In the genomic region with DNA sequence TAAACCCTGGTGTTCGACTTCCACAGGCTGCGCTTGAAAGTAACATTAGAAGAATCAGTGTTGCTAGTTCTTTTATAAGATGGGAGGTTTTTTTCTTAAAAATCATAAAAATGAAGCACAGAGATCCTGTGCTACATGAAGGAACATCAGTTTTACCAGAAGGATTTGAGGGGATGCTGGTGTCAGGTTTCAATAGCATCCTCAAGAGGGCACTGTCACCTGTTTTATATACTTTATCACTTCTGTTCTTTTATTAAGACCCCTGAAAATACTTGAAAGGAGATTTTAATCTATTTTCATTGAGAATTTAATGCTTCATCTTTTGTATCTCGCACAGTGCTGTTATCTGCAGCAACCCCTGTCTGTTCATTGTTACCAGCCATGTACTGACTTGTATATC, we compare ENCODE assay signal across 17 mouse cellular contexts.
DNase-seq lines count a peak whose midpoint lies in the region; ATAC-seq and TF ChIP-seq lines count a peak whose summit lies in the region.
"Had no signal": no experiment of that assay in that cellular context is flagged by ENCODE, and none has a peak within 500 bp of the region (broad histone marks: within the 10 kb centered on the region; RNA-seq: fewer than 3 reads in every experiment).

No protein-coding gene starts in this region.

- WGBS in limb, embryonic 14.5 days = 35% methylated on average over 3 of the region's 3 CpGs
- WGBS in limb, embryonic 10.5 days = 64% methylated on average over 3 of the region's 3 CpGs

- in situ Hi-C loops in Patski (cut with MboI; ENCODE audit: low pct_unique_long_range_greater_than_20kb) = no loop called here

- H3K4me3 ChIP-seq in gastrocnemius, adult 2 months = no peak overlapping the region
- H3K4me3 ChIP-seq in limb, embryonic 14.5 days (replicated peaks; ENCODE audit: low read length) = no peak overlapping the region
- no peak overlapping the region for H3K4me3 ChIP-seq in limb, embryonic 10.5 days
- H3K4me3 ChIP-seq: heart, embryonic 13.5 days; intestine, embryonic 15.5 days; liver, embryonic 12.5 days had no signal

- no peaks in the 10 kb centered on the region for H3K36me3 ChIP-seq in limb, embryonic 14.5 days (ENCODE audit: control insufficient read depth, insufficient read depth, low read length)
- H3K36me3 ChIP-seq in limb, embryonic 10.5 days = no peaks in the 10 kb centered on the region
- H3K36me3 ChIP-seq: heart, embryonic 13.5 days; intestine, embryonic 15.5 days; liver, embryonic 12.5 days had no signal

- CTCF ChIA-PET in Patski (lab: Charles Lee) = interaction anchor here (0.7 to 1.9 kb wide), 3 partner anchors 12 to 23 kb away, joined by 3 to 4 read pairs (median 3); no protein-coding TSS in a partner anchor

- peak; percentile 18; the same call in 1 of the 2 replicates for TF ChIP-seq CTCF in gastrocnemius, adult 2 months (IDR thresholded peaks at IDR 0.05)
- TF ChIP-seq CTCF in Patski (IDR thresholded peaks at IDR 0.05) = peak; percentile 36

- H3K9ac ChIP-seq in limb, embryonic 14.5 days (ENCODE audit: low read depth, low read length, severe bottlenecking) = no peak overlapping the region
- H3K9ac ChIP-seq: heart, embryonic 13.5 days; intestine, embryonic 15.5 days; liver, embryonic 12.5 days had no signal

- intact Hi-C loops in gastrocnemius, adult 2 months (cut with DNase I) = no loop called here

- no peak overlapping the region for H3K27ac ChIP-seq in gastrocnemius, adult 2 months
- no peak overlapping the region for H3K27ac ChIP-seq in limb, embryonic 14.5 days (replicated peaks; ENCODE audit: low read depth, low read length)
- H3K27ac ChIP-seq in limb, embryonic 10.5 days = no peak overlapping the region
- H3K27ac ChIP-seq: heart, embryonic 13.5 days; intestine, embryonic 15.5 days; liver, embryonic 12.5 days had no signal

- DNase-seq in gastrocnemius, adult 2 months = no peak
- no peak for DNase-seq in gastrocnemius, postnatal 25 days
- DNase-seq in limb, embryonic 14.5 days (ENCODE audit: low spot score) = peak; percentile 25
- no peak for DNase-seq in limb, embryonic 10.5 days (ENCODE audit: low spot score)
- no peak for DNase-seq in Patski (ENCODE audit: low read depth, low spot score)
- DNase-seq in retina, postnatal 1 day = peak; percentile 17
- DNase-seq in kidney, postnatal 14 days = no peak
- DNase-seq: cerebellum, adult 11-12 months; gastrocnemius, postnatal 36 days; kidney, postnatal 25 days; right cerebral cortex, postnatal 25 days had no signal

- POLR2A ChIA-PET in Patski (lab: Charles Lee) = no interaction called here

- H3K4me1 ChIP-seq in limb, embryonic 14.5 days (ENCODE audit: control insufficient read depth, insufficient read depth, low read length) = no peaks in the 10 kb centered on the region
- H3K4me1 ChIP-seq in limb, embryonic 10.5 days = no peaks in the 10 kb centered on the region; the same call in 1 of the 2 replicates
- H3K4me1 ChIP-seq: intestine, embryonic 15.5 days; liver, embryonic 12.5 days had no signal

- no peak for ATAC-seq in limb, embryonic 14.5 days (ENCODE audit: low FRiP score, low read depth)
- ATAC-seq in Patski = no peak
- ATAC-seq: activated CD4-positive, CD25-positive, alpha-beta regulatory T cell, adult 4 months; intestine, embryonic 15.5 days; liver, embryonic 12.5 days; lung, postnatal 0 days had no signal

- no peaks in the 10 kb centered on the region for H3K9me3 ChIP-seq in limb, embryonic 14.5 days (ENCODE audit: control insufficient read depth, low read length)
- H3K9me3 ChIP-seq in limb, embryonic 10.5 days (replicated peaks) = no peaks in the 10 kb centered on the region
- H3K9me3 ChIP-seq: heart, embryonic 13.5 days; intestine, embryonic 15.5 days; liver, embryonic 12.5 days had no signal

- no peaks in the 10 kb centered on the region for H3K27me3 ChIP-seq in limb, embryonic 14.5 days (ENCODE audit: control insufficient read depth, insufficient read depth, low read length)
- H3K27me3 ChIP-seq in limb, embryonic 10.5 days (ENCODE audit: low read depth, poor library complexity, severe bottlenecking) = no peaks in the 10 kb centered on the region
- no peaks in the 10 kb centered on the region for H3K27me3 ChIP-seq in Patski
- H3K27me3 ChIP-seq: CH12.LX; heart, embryonic 13.5 days; intestine, embryonic 15.5 days; liver, embryonic 12.5 days had no signal

- no peak for TF ChIP-seq POLR2A in limb, embryonic 14.5 days (IDR thresholded peaks at IDR 0.05; ENCODE audit: borderline replicate concordance, extremely low read depth, insufficient read depth, insufficient read length)

- no peak overlapping the region for H3K4me2 ChIP-seq in limb, embryonic 14.5 days (replicated peaks; ENCODE audit: low read depth, low read length, severe bottlenecking)
- H3K4me2 ChIP-seq: heart, embryonic 13.5 days; intestine, embryonic 15.5 days; liver, embryonic 12.5 days had no signal

Comparison
In these comparisons a context has a peak if more than half of its experiments do, and no peak if none do; other contexts are left out.
1. DNase-seq: peak in limb, embryonic 14.5 days (single experiment) and retina, postnatal 1 day (single experiment); none in gastrocnemius, adult 2 months (single experiment), gastrocnemius, postnatal 25 days (single experiment), limb, embryonic 10.5 days (single experiment), Patski (single experiment) and kidney, postnatal 14 days (single experiment).